Mouse (Mus musculus) telencephalon, adult 2 months (tissue): Measurements from ENCODE around the gene Fancb.
A peak's percentile ranks its signal among the peaks of the same experiment; 100 is the strongest.

ENCODE experiments used
- DNase-seq: peaks from one replicate; pipeline ENCODE4 v3.0.0-alpha.2; 2011; ENCODE audit warnings: low read depth, low spot score

Fancb gene

GRCm38 (mm10) chrX:164980193-164980775 lies at the start of gene Fancb, which contains the start of gene Mospd2:
Gene Fancb (plus strand): TSS chrX:164980592.
Gene Mospd2 (minus strand): TSS chrX:164980375.
- DNase-seq, result peak; percentile 92

DNA sequence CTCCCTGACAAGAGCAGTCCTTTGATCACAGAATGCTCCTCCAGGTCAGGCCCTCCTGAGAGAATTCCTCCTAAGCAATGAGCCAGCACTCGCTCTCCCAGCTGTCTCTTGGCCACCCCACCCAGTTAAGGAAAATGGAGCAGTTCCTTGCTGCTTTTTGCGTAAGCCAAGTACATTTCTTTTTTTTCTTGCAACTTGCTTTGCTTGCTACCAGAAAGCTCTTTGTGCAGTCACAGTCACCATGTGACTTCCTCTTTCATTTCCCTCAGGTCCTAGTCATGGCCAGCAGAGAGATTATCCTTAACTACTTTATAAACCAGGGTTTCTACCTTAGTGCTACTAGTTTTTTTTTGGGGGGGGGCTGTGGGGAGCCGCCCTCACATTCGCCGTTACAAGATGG lies 38.9 kb upstream of the Fancb start:
- DNase-seq, result no peak

DNA sequence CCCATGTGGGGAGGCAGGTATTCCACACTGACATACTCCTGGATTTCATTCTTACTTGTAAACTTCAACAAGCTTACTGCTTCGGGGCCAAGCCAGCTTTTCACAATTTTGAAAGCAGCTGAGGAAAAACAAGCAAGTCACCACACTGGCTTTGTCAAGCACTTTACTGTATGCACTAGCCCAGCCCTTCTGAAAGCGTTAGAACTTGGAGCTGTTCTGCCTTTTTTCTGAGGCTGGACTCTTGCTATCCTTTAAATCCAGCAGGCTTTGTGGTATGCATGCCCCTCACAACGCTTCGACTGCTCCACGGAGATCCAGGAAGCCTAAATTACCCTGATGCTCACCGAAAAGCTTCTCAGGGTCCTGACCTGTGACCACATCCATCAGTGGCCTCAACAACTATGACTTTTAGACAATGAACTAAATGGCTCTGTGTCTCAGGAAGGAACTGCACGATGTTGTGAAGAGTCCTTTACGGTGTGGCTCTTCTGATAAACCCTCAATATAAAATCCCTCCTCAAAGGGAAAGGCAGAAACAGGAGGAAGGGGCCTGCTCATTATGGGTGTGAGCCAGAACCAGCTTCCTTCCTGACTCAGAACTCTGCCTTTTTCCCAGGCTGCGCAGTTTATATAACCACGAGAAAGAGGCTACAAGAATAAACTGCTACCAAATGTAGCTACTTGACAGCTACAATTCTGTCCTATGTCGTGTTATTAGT lies 28.4 kb upstream of the Fancb start:
- no peak for DNase-seq

- DNase-seq, result peak; percentile 13
Observed at GRCm38 (mm10) chrX:164952601-164953375, 27.6 kb upstream of the Fancb start.

- DNase-seq, result no peak
Observed at GRCm38 (mm10) chrX:164965750-164966448, 14.5 kb upstream of the Fancb start.

DNA sequence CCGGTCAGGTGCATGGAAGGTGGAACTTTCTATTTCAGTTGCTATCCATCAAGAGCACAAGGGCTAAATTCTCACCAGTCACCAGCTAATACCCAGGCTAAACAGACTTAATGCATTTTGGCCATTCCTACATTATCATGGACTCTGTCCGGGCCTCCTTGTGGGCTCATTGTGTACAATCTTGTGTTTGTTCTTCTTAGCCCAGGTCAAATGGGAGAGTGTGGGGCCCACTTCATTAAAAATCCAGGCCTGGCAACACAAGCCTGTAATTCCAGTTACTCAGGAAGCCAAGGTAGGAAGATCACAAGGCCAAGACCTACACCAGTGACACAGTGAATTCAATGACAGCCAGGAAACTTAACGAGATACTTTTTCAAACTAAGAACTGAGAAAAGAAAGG lies 9.2 kb upstream of the Fancb start:
- DNase-seq, result no peak

DNA sequence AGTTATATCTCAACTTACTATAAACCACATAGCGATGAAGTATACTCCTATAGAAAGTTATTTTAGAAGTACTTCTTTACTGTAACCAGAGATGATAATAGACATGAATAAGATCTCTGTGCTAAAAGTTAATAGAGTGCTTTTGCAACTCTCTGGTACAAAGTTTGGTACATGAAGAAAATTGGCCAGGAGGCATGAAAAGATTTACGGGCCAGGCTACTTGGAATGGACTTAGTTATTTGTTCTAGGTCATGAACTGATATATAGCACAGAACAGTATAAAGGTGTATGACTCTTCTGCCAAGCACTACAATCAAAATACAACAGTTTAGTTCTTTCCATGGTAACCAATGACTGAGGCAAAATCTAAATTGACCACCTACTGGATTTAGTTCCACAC lies 1.5 kb upstream of the Fancb start:
- no peak for DNase-seq

GRCm38 (mm10) chrX:165003141-165003540 lies 22.7 kb downstream of the Fancb start:
- DNase-seq, result no peak

DNA sequence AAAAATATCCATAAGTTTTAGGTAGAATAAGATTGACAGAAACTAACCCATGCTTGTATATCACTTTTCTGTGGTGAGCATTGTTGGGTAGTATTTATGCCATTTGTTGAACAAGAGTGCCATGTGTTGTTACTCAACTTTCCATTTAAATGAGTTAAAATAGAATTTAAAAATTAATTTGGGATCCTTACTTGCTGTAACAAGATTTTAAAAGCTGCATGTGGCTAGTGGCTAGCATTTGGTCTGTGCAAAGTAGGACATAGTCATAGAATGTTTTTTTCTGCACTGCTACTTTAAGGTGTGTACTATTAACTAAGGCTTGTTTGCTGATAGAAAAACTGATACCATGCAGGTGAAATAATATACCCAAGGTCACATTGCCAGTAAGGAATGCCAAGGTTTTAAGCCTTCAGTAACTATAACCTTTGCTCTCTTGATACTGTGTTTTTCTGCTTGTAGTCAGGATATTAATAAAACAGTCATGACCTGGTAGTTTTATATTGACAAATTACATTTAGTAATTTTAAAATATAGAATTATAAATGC lies 24.5 kb downstream of the Fancb start, which contains the start of gene Gm17604:
TSS of gene Gm17604 (minus strand) at position 51 of the 546 bp plus-strand sequence.
- DNase-seq, result no peak
